Comparison of ENCODE assay signal across 9 mouse cellular contexts in genomic region chr1:85897901-85898760, GRCm38 (mm10). TPM values are rescaled to one million over a fixed set of nuclear protein-coding genes. Genes with fewer than 3 reads are reported as not detected.
DNase-seq lines count a peak whose midpoint lies in the region; ATAC-seq lines count a peak whose summit lies in the region.
"Had no signal": no experiment of that assay in that cellular context is flagged by ENCODE, and none has a peak within 500 bp of the region (broad histone marks: within the 10 kb centered on the region; RNA-seq: fewer than 3 reads in every experiment).

No protein-coding gene starts in this region.

- peaks cover 68% of the 10 kb centered on the region for H3K4me1 ChIP-seq in neural tube, embryonic 12.5 days
- H3K4me1 ChIP-seq in limb, embryonic 12.5 days (replicated peaks), result peaks cover 72% of the 10 kb centered on the region

- WGBS in neural tube, embryonic 12.5 days, result 42% methylated on average over 8 of the region's 8 CpGs
- WGBS in limb, embryonic 12.5 days, result 23% methylated on average over 8 of the region's 8 CpGs

- DNase-seq in embryo, embryonic 10.5 days (ENCODE audit: low spot score), result peak; percentile 34
- no peak for DNase-seq in embryo, embryonic 10 days (ENCODE audit: low spot score)
- DNase-seq in neural tube, embryonic 10.5 days (ENCODE audit: extremely low spot score, low spot score), result no peak
- no peak for DNase-seq in urinary bladder, adult 2 months (ENCODE audit: low spot score)
- no peak for DNase-seq in left cerebral cortex, adult 9 months (ENCODE audit: low spot score in 2 of 2)
- no peak for DNase-seq in urinary bladder, postnatal 4 days (ENCODE audit: low spot score in 2 of 2)

- H3K4me3 ChIP-seq in neural tube, embryonic 12.5 days, result no peak overlapping the region
- H3K4me3 ChIP-seq in limb, embryonic 12.5 days (replicated peaks), result peak overlapping the region; percentile 12; the same call in 1 of the 2 replicates

- H3K9ac ChIP-seq in neural tube, embryonic 12.5 days, result peak overlapping the region; percentile 33
- 0 out of 2 replicates have a peak overlapping the region, but pooled peaks have one; percentile 23 for H3K9ac ChIP-seq in limb, embryonic 12.5 days (replicated peaks)

- peak overlapping the region; percentile 84 for H3K4me2 ChIP-seq in neural tube, embryonic 12.5 days (replicated peaks)
- H3K4me2 ChIP-seq in limb, embryonic 12.5 days, result peak overlapping the region; percentile 74

- no peak for ATAC-seq in neural tube, embryonic 12.5 days (ENCODE audit: low FRiP score, low read depth)
- no peak for ATAC-seq in limb, embryonic 12.5 days (ENCODE audit: insufficient number of reproducible peaks, insufficient read depth, low FRiP score, low TSS enrichment, low read depth)

- H3K27me3 ChIP-seq in neural tube, embryonic 12.5 days (replicated peaks), result no peaks in the 10 kb centered on the region
- H3K27me3 ChIP-seq in limb, embryonic 12.5 days, result no peaks in the 10 kb centered on the region

- no peak overlapping the region for H3K27ac ChIP-seq in neural tube, embryonic 12.5 days
- peak overlapping the region; percentile 18; the same call in 1 of the 2 replicates for H3K27ac ChIP-seq in limb, embryonic 12.5 days

- peaks cover 3% of the 10 kb centered on the region; the same call in 1 of the 2 replicates for H3K36me3 ChIP-seq in neural tube, embryonic 12.5 days
- H3K36me3 ChIP-seq in limb, embryonic 12.5 days, result peaks cover 8% of the 10 kb centered on the region

- H3K9me3 ChIP-seq in neural tube, embryonic 12.5 days, result no peaks in the 10 kb centered on the region
- H3K9me3 ChIP-seq in limb, embryonic 12.5 days, result no peaks in the 10 kb centered on the region

RNA-seq across cellular contexts. Expression of gene Itm2c, which starts 4.0 kb away (rescaled TPM):
- 131 and 138 TPM in 2 replicates for polyA plus RNA-seq in neural tube, embryonic 12.5 days (2016; fragmentation: Nextera tagmentation; extraction: Ambion mirVana)
- 214 TPM in 2 replicates for polyA plus RNA-seq in limb, embryonic 12.5 days (2016; fragmentation: Nextera tagmentation; extraction: Ambion mirVana)
- 160 and 190 TPM in 2 replicates for polyA plus RNA-seq in urinary bladder, adult 2 months (2012; rRNA removed)

RNA-seq across cellular contexts. Expression of gene 4933407L21Rik, which starts 30.2 kb away (rescaled TPM):
- 1.0 and 1.6 TPM in 2 replicates for polyA plus RNA-seq in neural tube, embryonic 12.5 days (2016; fragmentation: Nextera tagmentation; extraction: Ambion mirVana)
- polyA plus RNA-seq in limb, embryonic 12.5 days (2016; fragmentation: Nextera tagmentation; extraction: Ambion mirVana), result 0.17 TPM in 1 of 2 replicates, not detected in the other
- polyA plus RNA-seq in urinary bladder, adult 2 months (2012; rRNA removed), result 0.08 and 0.41 TPM in 2 replicates
- polyA plus RNA-seq: C2C12 had no signal
